Mouse (Mus musculus) kidney, adult 9 months (tissue): ENCODE measurements around the gene Slc15a5.

Source experiments
- DNase-seq: peaks from one replicate; pipeline ENCODE4 v3.0.0; 2022

Gene Slc15a5

GRCm38 (mm10) chr6:137957630-137958029 is 122.1 kb downstream of the Slc15a5 start:
- no peak for DNase-seq

GRCm38 (mm10) chr6:137956783-137957429 is 122.8 kb downstream of the Slc15a5 start:
- DNase-seq: no peak

- DNase-seq: no peak
Observed at GRCm38 (mm10) chr6:137946520-137946919, 133.2 kb downstream of the Slc15a5 start.

GRCm38 (mm10) chr6:137940374-137941218 is 139.1 kb downstream of the Slc15a5 start:
- no peak for DNase-seq

GRCm38 (mm10) chr6:137937541-137937940 is 142.2 kb downstream of the Slc15a5 start:
- DNase-seq: no peak

- DNase-seq: no peak
Observed at GRCm38 (mm10) chr6:137936268-137936667, 143.4 kb downstream of the Slc15a5 start.

- DNase-seq: no peak
Observed at GRCm38 (mm10) chr6:137935857-137936256, 143.9 kb downstream of the Slc15a5 start.

GRCm38 (mm10) chr6:137935341-137935740 is 144.4 kb downstream of the Slc15a5 start:
- no peak for DNase-seq

GRCm38 (mm10) chr6:137934545-137935298 is 145.0 kb downstream of the Slc15a5 start:
- DNase-seq: no peak
